Mouse (Mus musculus): ENCODE results near the gene Sparcl1.

Gene Sparcl1

GRCm38 (mm10) chr5:104113491-104114172, at the start of gene Sparcl1:
Gene Sparcl1 (minus strand): TSS chr5:104113733.
- no peak for DNase-seq

DNA sequence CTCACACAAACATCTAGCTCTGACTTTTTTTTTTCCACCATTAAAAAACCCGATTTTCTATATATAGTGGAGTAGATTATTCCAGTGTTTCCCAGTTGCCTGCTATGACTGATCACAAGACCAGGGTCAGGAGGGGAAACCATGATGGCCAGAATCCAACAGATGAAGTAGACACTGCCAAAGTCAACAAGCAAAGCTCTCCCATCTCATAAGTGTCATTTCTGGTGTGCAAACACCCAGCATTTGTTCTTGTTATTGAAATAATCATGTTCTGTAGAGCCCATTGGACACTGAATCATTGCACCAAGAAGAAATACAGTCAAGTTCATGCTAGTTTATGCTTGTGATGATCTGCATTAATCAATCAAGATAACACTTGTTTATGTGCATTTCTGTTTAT, 47.9 kb upstream of the Sparcl1 start:
- no peak for DNase-seq

- DNase-seq, result no peak
Observed at GRCm38 (mm10) chr5:104160581-104160980, 47.0 kb upstream of the Sparcl1 start.

- no peak for DNase-seq
Observed at GRCm38 (mm10) chr5:104158332-104159052, 45.0 kb upstream of the Sparcl1 start.

DNA sequence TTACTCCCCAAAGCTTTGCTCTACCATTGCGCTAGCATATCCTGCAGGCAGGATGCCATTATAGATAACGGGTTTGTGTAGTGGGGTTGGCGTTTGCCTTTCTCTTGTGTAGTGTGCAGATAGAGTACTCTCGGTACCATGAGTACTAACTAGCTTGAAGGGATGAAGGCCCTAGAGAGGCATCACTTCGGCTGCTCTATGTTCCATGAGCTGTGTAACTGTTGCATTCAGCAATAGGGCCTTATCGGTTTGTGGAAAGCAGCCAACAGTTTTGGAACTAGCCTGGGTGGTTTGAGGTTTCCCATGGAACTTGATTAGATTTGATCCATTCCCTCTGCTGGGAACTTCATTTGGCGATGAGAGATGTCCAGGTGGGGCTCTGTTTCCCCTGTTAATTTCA, 44.2 kb upstream of the Sparcl1 start:
- no peak for DNase-seq

DNA sequence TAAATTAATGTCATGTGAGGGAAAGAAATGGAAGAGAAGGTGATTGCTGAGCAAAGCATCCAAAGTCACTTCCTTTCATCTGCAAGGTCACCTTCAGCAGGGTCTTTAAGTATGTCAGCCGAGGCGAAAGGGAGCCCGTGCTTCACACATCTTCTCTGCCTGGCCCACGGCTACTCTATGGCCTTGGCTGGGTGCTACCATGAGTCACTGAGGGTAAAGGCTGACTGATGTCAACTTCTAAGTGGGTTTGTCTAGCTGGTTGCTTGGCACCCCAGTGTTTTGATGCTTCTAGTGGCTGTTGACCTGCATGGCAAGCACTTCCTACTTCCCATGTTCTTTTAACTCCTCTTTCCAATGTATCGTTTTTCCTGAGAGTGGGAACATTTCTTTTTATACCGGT, 36.7 kb upstream of the Sparcl1 start:
- DNase-seq, result no peak

- DNase-seq, result no peak
Observed at GRCm38 (mm10) chr5:104149349-104149748, 35.8 kb upstream of the Sparcl1 start.

DNA sequence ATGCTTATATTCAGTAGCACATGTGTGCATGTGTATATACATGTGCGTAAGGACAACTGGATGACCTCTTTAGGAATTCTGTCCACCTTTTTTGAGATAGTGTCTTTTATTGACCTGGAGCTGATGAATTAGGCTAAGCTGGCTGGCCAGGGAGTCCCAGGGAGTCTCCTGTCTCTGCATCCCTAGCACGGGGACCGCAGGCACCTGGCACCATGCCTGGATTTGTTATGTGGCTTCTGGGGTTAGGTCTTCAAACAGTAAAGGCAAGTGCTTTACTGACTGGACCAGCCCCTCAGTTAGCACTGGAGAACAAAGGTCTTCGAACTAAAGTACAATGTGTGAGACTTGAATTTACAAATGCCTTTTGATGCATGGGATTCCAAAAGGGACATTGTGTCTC, 30.5 kb upstream of the Sparcl1 start:
- DNase-seq, result no peak

DNA sequence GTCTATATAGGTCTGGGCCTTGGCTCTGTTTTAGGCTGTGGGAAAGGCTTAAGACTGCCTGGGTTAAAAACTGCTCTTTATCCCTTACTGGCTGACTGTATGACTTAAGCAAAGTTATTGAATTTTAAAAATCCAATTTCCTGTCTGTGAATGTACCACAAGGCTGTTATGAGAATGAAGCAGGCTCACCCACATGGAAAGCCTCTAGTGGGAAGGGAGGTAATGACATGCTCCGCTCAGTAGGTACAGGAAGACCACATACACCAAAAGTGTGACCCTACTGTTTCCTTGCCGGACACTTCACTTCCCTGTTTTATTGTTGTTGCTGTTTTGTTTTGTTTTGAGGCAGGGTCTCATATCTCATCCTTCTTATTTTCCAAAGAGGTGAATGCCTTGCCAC, 27.5 kb upstream of the Sparcl1 start:
- DNase-seq, result no peak

- no peak for DNase-seq
Observed at GRCm38 (mm10) chr5:104137920-104138541, 24.5 kb upstream of the Sparcl1 start.

GRCm38 (mm10) chr5:104133752-104134151, 20.2 kb upstream of the Sparcl1 start:
- no peak for DNase-seq

- DNase-seq, result no peak
Observed at GRCm38 (mm10) chr5:104131544-104131943, 18.0 kb upstream of the Sparcl1 start.

- DNase-seq, result no peak
Observed at GRCm38 (mm10) chr5:104130891-104131290, 17.4 kb upstream of the Sparcl1 start.

DNA sequence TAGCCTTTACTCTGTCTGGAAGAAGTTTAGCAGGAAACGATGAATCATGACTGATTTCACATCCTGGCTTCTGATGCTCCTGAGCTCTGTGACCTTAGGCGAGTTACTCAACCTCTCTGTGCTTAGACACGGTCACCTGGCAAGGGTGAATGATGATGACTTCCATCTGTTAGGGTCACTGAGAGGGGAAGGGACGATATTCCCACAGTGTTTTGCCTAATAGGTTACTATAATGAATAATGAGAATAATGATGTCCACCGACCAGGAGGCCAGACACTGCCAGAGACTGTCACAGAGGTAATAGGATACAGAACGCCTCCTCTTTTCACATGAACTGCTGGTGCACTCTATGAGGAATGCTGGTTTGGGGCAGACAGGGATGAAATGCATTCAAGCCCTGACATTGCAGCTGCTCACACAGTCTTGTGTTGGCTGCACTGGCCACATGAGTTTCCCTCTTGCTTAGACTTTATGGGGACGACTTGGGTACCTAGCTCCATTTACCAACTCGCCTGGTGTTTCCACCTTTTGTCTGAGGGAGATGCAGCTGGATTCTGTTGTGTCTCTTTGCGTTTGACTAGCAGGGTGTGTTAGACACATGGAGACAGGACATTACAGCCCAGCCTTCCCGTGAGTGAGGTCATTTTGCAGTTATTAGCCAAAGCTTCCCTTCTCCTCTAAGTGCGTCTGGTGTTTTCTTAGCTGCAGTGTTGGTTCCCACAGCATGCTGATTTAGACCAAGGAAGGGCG, 14.9 kb upstream of the Sparcl1 start:
- no peak for DNase-seq

- DNase-seq, result no peak
Observed at GRCm38 (mm10) chr5:104127351-104127750, 13.8 kb upstream of the Sparcl1 start.

GRCm38 (mm10) chr5:104126561-104127320, 13.2 kb upstream of the Sparcl1 start:
- no peak for DNase-seq

DNA sequence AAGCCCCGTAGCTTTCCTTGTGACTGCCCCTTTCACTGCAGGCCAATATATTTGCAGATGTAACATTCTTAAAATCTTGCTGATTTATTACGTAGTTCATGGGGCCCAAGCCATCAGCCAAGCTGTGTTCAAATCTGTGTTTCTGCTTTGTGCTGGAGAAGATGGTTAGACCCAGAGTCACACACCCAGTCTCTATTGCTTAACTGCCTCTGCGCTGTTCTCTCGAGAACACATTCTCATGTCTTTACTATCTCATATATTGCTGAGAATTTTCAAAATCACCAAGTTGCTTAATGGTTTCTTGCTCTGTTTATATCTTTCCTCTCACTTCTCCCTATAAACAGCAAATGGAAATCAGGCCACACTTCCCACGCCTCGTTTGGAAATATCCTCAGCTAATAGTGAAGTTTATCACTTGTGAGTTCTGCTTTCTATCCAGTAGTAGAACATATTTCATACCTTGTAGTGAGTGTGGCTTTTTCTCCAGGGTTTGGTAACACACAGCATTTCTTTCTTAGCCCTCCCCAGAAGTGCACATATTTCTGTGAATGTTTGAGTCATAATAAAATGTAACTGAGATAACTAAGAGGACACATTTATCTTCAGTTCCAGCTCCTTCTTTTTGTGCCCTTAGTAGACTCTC, 10.6 kb upstream of the Sparcl1 start:
- DNase-seq, result no peak

DNA sequence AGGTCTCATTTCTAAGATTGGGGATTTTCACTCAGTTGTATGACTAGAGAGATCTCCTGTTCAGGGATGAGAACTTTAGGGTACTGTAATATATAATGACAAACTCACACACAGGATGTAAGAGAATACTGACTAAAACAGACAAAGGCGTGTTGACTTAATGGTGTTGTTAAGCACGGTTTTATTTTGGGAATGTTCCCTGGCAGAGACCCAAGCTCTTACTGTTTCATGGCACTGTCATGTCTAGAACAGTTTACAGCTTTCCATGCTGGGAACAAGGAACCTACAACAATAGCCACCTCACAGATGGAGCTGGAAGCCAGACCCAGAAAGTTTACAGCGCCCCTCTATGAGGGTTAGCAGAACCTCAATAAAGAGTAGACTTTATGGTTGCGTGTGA, 2.4 kb upstream of the Sparcl1 start:
- no peak for DNase-seq

- DNase-seq, result no peak
Observed at GRCm38 (mm10) chr5:104115118-104115517, 1.6 kb upstream of the Sparcl1 start.

DNA sequence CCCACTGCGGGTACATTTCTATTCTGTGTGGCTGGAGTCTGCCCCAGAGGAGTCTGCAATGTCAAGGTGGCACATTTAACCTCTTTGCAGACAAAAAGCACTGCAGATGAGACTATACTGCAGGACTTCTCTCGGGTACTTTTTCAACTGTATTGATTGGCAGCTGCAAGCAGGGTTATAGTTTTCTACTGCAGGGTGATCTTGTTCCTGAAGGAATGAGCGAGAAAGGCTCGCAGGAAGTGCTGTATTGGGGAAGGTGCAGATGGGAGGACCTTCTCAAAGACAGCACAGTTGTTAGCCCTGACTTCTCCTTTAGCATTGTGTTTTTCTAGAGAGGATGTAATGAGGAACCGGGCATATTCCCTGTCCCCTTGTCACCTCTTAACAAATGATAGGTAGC, 1.0 kb downstream of the Sparcl1 start:
- DNase-seq, result no peak

DNA sequence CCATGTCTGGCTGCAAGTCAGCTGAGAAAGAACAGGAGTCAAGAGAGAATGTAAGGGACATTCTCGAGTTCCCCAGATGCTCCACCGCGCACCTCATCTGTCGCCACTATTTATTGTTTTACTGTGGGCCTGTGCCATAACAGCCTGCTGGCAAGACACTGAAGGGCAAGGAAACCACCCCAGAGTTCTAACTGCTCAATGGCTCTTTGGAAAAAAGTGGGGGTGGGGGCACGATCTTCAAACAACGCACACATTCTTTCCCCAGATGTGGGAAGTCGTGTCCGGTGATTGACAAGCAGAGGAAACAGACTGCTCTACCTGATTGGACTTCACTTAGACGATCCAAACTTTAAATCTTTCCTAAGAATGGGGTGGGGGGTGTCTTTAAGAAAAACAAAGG, 1.5 kb downstream of the Sparcl1 start:
- DNase-seq, result no peak

Data from B cell, adult 2 months (primary cell).